Mouse (Mus musculus) intestine, embryonic 16.5 days (tissue): Measurements from ENCODE around the gene Sema6d. TPM values are rescaled to one million over a fixed set of nuclear protein-coding genes. Genes with fewer than 3 reads are reported as not detected.

Experiments used
- ATAC-seq: fragments of 200-750 bp; cut with Nextera tagmentation; 2 replicates; pipeline ENCODE4 v1.8.0; 2017; ENCODE audit warnings: moderate TSS enrichment, moderate library complexity
- H3K27ac ChIP-seq: fragments of 300-500 bp; sonication (generic); 2 replicates; pipeline ENCODE4 v1.5.1; 2014; ENCODE audit warnings: mild to moderate bottlenecking, low read length
- H3K27me3 ChIP-seq: fragments of 300-500 bp; sonication (generic); replicated peaks from 2 replicates; pipeline ENCODE4 v1.6.1; 2014; ENCODE audit warnings: low read length, control low read depth, mixed read lengths; ENCODE audit not compliant: control insufficient read depth, insufficient read depth
- H3K36me3 ChIP-seq: fragments of 300-500 bp; sonication (generic); 2 replicates; pipeline ENCODE4 v1.6.1; 2014; ENCODE audit warnings: low read length, control low read depth; ENCODE audit not compliant: control insufficient read depth, insufficient read depth
- H3K4me1 ChIP-seq: fragments of 300-500 bp; sonication (generic); 2 replicates; pipeline ENCODE4 v1.6.1; 2014; ENCODE audit warnings: low read length, control low read depth, mixed read lengths; ENCODE audit not compliant: control insufficient read depth, insufficient read depth
- H3K4me2 ChIP-seq: fragments of 300-500 bp; sonication (generic); 2 replicates; pipeline ENCODE4 v1.6.1; 2014; ENCODE audit warnings: low read depth, low read length, control low read depth
- H3K4me3 ChIP-seq: fragments of 300-500 bp; sonication (generic); 2 replicates; pipeline ENCODE4 v1.5.1; 2014; ENCODE audit warnings: mild to moderate bottlenecking, low read length
- H3K9ac ChIP-seq: fragments of 300-500 bp; sonication (generic); 2 replicates; pipeline ENCODE4 v1.6.1; 2014; ENCODE audit warnings: low read depth, low read length
- H3K9me3 ChIP-seq: fragments of 300-500 bp; sonication (generic); 2 replicates; pipeline ENCODE4 v1.6.1; 2016; ENCODE audit warnings: low read length, control low read depth; ENCODE audit not compliant: control insufficient read depth
- WGBS: fragments of 180-500 bp; shearing (Covaris S2); extraction: QIAGEN DNeasy Blood & Tissue Kit; methylation state at CpG from one replicate; pipeline ENCODE4 v1.1.7; 2014; 5-methylcytosine and 5-hydroxymethylcytosine counted together
- polyA plus RNA-seq: library from polyadenylated mRNA; unstranded; fragments of >200 nt; fragmentation: Nextera tagmentation; extraction: Ambion mirVana; gene quantifications from 2 replicates; pipeline ENCODE4 v1.2.1, GENCODE M21; 2015

The Sema6d gene
- polyA plus RNA-seq, 1 experiment from 2014 or later, result 10.9 TPM

DNA sequence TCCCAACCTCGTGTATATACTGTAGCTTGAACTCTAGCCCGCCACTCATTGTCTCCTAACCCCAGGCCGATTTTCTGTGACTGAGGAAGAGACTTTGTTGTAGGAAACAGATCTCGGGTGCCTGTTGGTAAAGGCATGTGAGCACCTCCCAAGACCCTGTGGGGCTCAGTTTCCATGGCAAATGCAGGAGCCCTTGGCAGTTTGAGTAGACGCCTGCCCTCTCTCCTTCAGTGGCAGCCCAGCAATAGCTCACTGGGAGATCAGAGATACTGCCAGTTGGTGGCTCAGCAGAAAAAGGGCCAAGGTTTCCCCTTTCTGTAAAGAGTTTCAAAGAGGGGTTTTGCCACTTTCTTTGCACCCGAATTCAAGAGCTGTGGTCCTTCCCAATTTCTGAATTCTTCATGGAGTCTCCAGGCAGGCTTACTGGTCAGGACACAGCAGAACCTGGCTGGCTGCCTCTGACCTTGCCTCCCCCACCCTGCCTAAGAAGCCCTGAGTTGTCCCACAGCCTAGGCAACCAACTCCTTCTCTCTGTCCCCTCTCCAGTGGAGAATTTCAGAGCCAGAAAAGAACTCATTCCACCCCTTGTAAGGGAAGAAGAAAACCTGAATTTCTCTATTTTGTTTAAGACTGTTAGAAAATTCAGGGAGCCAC is 312.1 kb downstream of the Sema6d start:
- 69% methylated on average over 6 of the region's 6 CpGs for WGBS
- Histone ChIP-seq H3K4me3 (no peak overlapping the region), H3K27ac (no peak overlapping the region), H3K36me3 (no peaks in the 10 kb centered on the region), H3K4me1 (0 out of 2 replicates have a peak, but pooled peaks cover 4% of the 10 kb centered on the region), H3K4me2 (no peak overlapping the region), H3K27me3 (no peaks in the 10 kb centered on the region), H3K9me3 (no peaks in the 10 kb centered on the region), H3K9ac (no peak overlapping the region)
- ATAC-seq, result no peak

DNA sequence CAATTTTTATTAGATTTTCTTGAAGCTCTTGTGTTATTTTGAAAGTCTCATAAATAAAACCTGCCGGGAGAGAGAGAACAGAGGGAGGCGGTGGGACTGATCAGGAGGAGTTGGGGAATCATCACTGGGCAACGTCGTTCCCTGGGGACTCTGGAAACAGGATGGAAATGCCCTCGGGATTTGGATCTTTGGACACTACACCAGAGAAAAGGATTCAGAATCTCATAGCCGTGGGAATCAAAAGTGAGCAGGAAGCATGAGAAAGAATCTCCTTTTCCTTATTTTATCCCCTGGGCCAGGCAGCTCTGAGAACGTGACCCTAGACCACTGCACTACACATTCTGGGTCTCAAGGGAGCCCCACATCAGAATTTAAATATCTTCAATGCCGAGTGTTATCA is 313.8 kb downstream of the Sema6d start:
- ATAC-seq, result no peak
- Histone ChIP-seq H3K9ac (no peak overlapping the region), H3K27me3 (no peaks in the 10 kb centered on the region), H3K4me2 (no peak overlapping the region), H3K4me1 (0 out of 2 replicates have a peak, but pooled peaks cover 4% of the 10 kb centered on the region), H3K36me3 (no peaks in the 10 kb centered on the region), H3K9me3 (no peaks in the 10 kb centered on the region), H3K27ac (no peak overlapping the region), H3K4me3 (no peak overlapping the region)
- WGBS, result 71% methylated on average over 8 of the region's 8 CpGs

DNA sequence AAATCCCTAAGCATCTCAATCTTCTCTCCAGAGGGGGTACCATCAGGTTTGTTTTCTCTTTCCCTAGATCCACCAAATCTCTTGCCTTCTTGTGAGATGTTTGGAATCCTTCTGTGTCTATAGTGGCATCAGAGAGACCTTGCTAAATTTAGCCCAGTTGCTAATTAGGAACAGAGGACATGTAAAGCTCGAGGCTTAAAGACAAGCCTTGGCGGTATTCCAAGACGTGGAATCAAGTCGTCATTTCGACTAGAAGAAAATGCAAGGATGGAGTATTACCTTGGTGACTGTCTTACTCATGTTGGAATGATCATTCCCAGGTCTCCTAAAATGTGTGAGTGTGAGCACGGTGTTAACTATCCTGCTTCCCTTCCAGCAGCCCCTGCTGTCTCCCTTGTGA is 314.2 kb downstream of the Sema6d start:
- WGBS, result 69% methylated on average over 6 of the region's 6 CpGs
- no peak overlapping the region for H3K4me3 ChIP-seq
- no peak for ATAC-seq
- no peaks in the 10 kb centered on the region for H3K36me3 ChIP-seq
- H3K4me1 ChIP-seq, result 0 out of 2 replicates have a peak, but pooled peaks cover 4% of the 10 kb centered on the region
- H3K9ac ChIP-seq, result no peak overlapping the region
- H3K27ac ChIP-seq, result no peak overlapping the region
- no peaks in the 10 kb centered on the region for H3K9me3 ChIP-seq
- no peak overlapping the region for H3K4me2 ChIP-seq
- no peaks in the 10 kb centered on the region for H3K27me3 ChIP-seq

DNA sequence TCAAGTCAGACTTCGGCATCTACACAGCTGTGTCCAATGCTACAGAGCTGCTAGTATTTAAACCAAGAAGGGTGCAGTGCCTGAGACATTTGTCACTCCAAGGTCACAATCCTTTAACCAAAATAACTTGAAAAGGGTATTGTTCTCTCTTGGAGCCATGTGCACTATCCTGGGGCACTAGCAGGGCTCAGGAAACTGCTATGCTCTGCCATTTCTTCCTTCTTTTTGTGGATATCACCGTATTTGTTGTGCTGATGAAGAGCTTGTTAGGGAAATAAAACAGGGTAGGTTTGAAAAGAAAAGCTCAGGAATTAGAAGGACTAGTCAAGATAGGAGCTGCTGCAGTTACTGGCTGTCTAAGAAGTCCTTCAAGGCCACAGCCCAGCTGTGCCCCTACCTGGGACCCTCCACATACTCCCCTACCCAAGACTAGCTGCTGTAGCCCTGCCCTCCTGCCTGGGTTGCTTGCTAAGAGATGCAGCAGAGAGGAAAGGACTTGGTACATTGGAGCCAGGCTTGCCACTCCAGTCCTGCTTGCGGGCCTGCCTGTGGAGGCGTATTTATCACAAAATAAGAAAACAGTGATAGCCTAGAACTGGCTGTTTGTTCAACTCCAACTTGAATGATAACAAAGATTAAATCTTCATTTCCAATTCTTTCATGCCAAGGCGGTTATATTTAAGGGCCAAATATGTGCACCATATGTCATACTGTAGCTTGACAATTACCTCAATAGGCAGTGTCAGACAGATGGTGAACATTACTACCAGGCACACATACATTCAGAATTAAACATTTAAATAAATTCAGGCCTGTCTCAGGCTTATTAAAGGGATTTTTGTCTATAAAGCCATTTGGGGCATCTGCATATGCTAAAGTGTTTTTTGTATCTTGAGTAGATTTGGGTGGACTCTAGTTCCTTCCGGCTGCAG is 315.1 kb downstream of the Sema6d start:
- ATAC-seq, result no peak

DNA sequence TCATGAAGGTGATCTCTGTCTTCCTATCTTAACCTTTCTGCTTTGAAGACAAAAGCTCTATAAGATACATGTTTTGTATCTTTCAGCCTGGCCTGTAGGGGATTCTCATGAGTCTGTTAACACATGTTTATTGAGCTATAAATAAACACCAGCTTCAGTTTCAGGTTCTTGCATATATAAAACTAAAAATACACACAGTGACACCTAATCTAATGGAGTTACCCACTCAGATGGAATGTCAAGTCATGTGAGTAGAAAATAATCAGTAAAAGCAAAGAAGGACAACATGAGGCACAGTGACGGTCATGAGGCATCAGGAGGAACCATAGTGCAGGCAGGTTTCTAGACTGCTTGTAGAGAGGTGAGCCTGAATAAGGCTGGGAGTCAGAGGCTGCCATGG is 319.2 kb downstream of the Sema6d start:
- Histone ChIP-seq H3K4me2 (no peak overlapping the region), H3K27ac (no peak overlapping the region), H3K9me3 (no peaks in the 10 kb centered on the region), H3K36me3 (no peaks in the 10 kb centered on the region), H3K4me3 (no peak overlapping the region), H3K9ac (no peak overlapping the region), H3K4me1 (0 out of 2 replicates have a peak, but pooled peaks cover 3% of the 10 kb centered on the region), H3K27me3 (no peaks in the 10 kb centered on the region)
- no peak for ATAC-seq
- WGBS, result 74% methylated on average over 1 of the region's 1 CpGs

More for the DNA sequence above, 315.1 kb downstream of the Sema6d start:
- Histone ChIP-seq H3K4me3 (no peak overlapping the region), H3K4me1 (0 out of 2 replicates have a peak, but pooled peaks cover 4% of the 10 kb centered on the region), H3K4me2 (no peak overlapping the region), H3K9me3 (no peaks in the 10 kb centered on the region), H3K27ac (no peak overlapping the region), H3K27me3 (no peaks in the 10 kb centered on the region), H3K36me3 (no peaks in the 10 kb centered on the region), H3K9ac (no peak overlapping the region)
- WGBS, result 79% methylated on average over 6 of the region's 6 CpGs

DNA sequence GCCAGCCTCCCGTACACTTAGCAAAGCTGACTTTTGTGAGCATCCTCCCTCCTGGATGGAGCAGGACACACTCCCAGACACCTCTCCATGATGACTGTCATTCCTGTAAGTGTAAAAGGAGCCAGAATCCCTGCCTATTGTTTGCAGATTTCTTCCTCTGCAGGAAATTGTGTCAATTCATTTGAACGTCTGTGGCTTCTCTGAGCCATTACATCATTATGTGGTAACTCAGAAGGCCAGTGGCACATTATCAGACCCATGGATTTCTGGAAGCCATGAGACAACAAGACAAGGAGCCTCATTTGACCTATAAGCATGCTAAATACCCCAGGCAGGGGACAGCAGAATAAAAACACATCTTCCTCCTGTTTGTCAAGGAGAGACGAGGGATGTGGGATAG is 327.0 kb downstream of the Sema6d start:
- Histone ChIP-seq H3K9ac (no peak overlapping the region), H3K4me1 (peaks cover 3% of the 10 kb centered on the region; the same call in 1 of the 2 replicates), H3K27me3 (no peaks in the 10 kb centered on the region), H3K4me3 (no peak overlapping the region), H3K27ac (no peak overlapping the region), H3K36me3 (no peaks in the 10 kb centered on the region), H3K4me2 (no peak overlapping the region), H3K9me3 (no peaks in the 10 kb centered on the region)
- ATAC-seq, result no peak
- WGBS, result 74% methylated on average over 3 of the region's 3 CpGs

DNA sequence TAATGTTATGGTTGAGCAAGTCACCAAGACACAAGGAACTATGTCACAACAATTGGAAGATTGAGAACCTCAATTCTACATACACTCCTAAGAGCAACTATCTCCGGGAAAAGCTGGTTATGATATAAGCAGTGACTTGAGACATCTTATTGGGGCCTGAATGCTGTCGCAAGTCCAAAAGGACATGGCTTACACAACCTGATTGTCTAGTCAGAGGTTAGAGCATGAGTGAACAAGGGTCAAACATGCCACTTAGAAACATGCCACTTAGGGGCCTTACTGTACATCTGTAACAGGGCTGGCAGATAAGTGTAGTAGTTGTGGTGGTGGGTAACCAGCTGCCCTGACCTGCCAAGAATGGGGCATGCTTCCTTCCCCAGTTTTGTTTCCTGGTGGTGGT is 328.6 kb downstream of the Sema6d start:
- ATAC-seq, result peak; percentile 58
- H3K36me3 ChIP-seq, result no peaks in the 10 kb centered on the region
- no peak overlapping the region for H3K4me2 ChIP-seq
- H3K9ac ChIP-seq, result no peak overlapping the region
- H3K27me3 ChIP-seq, result no peaks in the 10 kb centered on the region
- H3K4me1 ChIP-seq, result peaks cover 3% of the 10 kb centered on the region; the same call in 1 of the 2 replicates
- H3K4me3 ChIP-seq, result no peak overlapping the region
- no peak overlapping the region for H3K27ac ChIP-seq
- WGBS, result 88% methylated on average over 2 of the region's 2 CpGs
- no peaks in the 10 kb centered on the region for H3K9me3 ChIP-seq

DNA sequence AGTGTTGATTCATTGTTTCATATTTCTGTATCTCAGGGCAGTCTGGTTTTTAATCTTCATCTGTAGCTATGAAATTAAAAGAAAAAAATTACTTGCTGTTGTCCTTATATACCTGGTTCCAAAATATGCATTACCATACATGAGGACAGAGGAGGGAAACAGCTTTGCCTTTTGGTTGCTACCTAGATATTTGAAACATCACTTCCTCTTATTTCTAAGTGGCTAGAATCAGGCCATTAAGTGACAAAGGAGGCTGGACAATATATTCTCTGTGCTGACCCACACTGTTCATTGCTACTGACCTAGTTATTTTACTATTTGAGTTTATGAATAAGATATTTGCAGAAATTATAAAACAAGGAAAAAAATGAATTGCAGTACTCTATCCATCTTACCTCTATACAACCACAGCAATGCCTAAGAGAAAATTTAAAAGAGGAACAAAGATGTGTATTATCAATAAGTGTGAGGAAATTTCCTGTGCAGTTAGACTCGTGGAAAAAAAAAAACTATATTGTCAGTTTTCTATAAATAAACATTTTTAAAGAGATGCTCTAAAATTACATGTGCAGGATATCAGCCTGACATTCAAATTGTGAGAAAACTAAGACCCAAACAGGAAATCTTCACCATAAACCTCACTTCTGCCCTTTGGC is 330.5 kb downstream of the Sema6d start:
- Histone ChIP-seq H3K4me3 (no peak overlapping the region), H3K4me1 (peaks cover 3% of the 10 kb centered on the region; the same call in 1 of the 2 replicates), H3K9me3 (no peaks in the 10 kb centered on the region), H3K36me3 (no peaks in the 10 kb centered on the region), H3K9ac (no peak overlapping the region), H3K27me3 (no peaks in the 10 kb centered on the region), H3K27ac (no peak overlapping the region), H3K4me2 (no peak overlapping the region)
- ATAC-seq, result no peak
- WGBS, result 47% methylated on average over 1 of the region's 1 CpGs

DNA sequence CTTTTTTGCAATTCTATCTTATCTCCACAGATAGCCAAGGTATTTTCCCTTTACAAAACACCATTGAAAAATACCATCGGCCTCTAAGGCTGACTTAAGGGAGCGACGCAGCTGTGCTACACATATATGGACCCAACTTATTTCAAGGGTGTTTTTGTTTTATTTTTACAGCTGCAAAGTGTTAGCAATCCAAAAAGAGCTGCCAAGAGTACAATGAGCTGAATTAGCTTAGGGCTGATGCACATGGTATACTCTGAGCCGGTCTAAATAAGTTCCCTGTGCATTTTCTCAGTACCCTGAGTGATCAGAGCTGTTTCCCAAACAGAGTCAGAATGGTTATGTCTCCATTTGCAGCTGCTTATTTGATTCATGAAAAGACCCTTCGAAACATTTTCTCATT is 340.0 kb downstream of the Sema6d start:
- WGBS, result 80% methylated on average over 5 of the region's 5 CpGs

More for the DNA sequence above, 340.0 kb downstream of the Sema6d start:
- H3K4me1 ChIP-seq, result no peaks in the 10 kb centered on the region
- H3K27me3 ChIP-seq, result no peaks in the 10 kb centered on the region
- no peak overlapping the region for H3K27ac ChIP-seq
- no peak overlapping the region for H3K4me2 ChIP-seq
- H3K36me3 ChIP-seq, result no peaks in the 10 kb centered on the region
- no peak overlapping the region for H3K9ac ChIP-seq
- no peaks in the 10 kb centered on the region for H3K9me3 ChIP-seq
- no peak overlapping the region for H3K4me3 ChIP-seq
- ATAC-seq, result no peak
